Mouse (Mus musculus) hindbrain, embryonic 14.5 days (tissue): ENCODE measurements around the gene Ifna11. TPM values are rescaled to one million over a fixed set of nuclear protein-coding genes. Genes with fewer than 3 reads are reported as not detected.
"Not testable (repeated sequence)": the region's sequence is repeated elsewhere in the genome, so short reads cannot be mapped to it uniquely, and the experiment has no call there.

Source experiments
- ATAC-seq: fragments of 200-750 bp; cut with Nextera tagmentation; 2 replicates; pipeline ENCODE4 v1.8.0; 2017; ENCODE audit warnings: moderate number of reproducible peaks, mild to moderate bottlenecking, moderate TSS enrichment, moderate library complexity; ENCODE audit not compliant: low FRiP score
- DNase-seq: peaks from one replicate; pipeline ENCODE4 v3.0.0-alpha.2; 2015; ENCODE audit warnings: low spot score
- H3K27ac ChIP-seq: fragments of 300-500 bp; sonication (generic); 2 replicates; pipeline ENCODE4 v1.5.1; 2014; ENCODE audit warnings: mild to moderate bottlenecking, moderate library complexity
- H3K27me3 ChIP-seq: fragments of 300-500 bp; sonication (generic); 2 replicates; pipeline ENCODE4 v1.6.1; 2014; ENCODE audit warnings: mild to moderate bottlenecking, low read length, mixed read lengths; ENCODE audit not compliant: control insufficient read depth, insufficient read depth
- H3K36me3 ChIP-seq: fragments of 300-500 bp; sonication (generic); replicated peaks from 2 replicates; pipeline ENCODE4 v1.6.1; 2014; ENCODE audit not compliant: control insufficient read depth, insufficient read depth
- H3K4me1 ChIP-seq: fragments of 300-500 bp; sonication (generic); replicated peaks from 2 replicates; pipeline ENCODE4 v1.6.1; 2014; ENCODE audit warnings: antibody characterized with exemption, low read length, mixed read lengths; ENCODE audit not compliant: control insufficient read depth, insufficient read depth
- H3K4me2 ChIP-seq: fragments of 300-500 bp; sonication (generic); replicated peaks from 2 replicates; pipeline ENCODE4 v1.6.1; 2014; ENCODE audit warnings: mild to moderate bottlenecking, moderate library complexity
- H3K4me3 ChIP-seq: fragments of 300-500 bp; sonication (generic); replicated peaks from 2 replicates; pipeline ENCODE4 v1.5.1; 2014; ENCODE audit warnings: mild to moderate bottlenecking, low read length
- H3K9ac ChIP-seq: fragments of 300-500 bp; sonication (generic); 2 replicates; pipeline ENCODE4 v1.6.1; 2014
- H3K9me3 ChIP-seq: fragments of 300-500 bp; sonication (generic); 2 replicates; pipeline ENCODE4 v1.6.1; 2016; ENCODE audit warnings: low read length; ENCODE audit not compliant: control insufficient read depth
- WGBS: fragments of 180-500 bp; shearing (Covaris S2); extraction: QIAGEN DNeasy Blood & Tissue Kit; methylation state at CpG from one replicate; pipeline ENCODE4 v1.1.7; 2014; 5-methylcytosine and 5-hydroxymethylcytosine counted together
- polyA plus RNA-seq: library from polyadenylated mRNA; unstranded; fragments of >200 nt; fragmentation: Nextera tagmentation; extraction: Ambion mirVana; gene quantifications from 2 replicates; pipeline ENCODE4 v1.2.1, GENCODE M21; 2014

Gene Ifna11
- not detected in 2 replicates for polyA plus RNA-seq

DNA sequence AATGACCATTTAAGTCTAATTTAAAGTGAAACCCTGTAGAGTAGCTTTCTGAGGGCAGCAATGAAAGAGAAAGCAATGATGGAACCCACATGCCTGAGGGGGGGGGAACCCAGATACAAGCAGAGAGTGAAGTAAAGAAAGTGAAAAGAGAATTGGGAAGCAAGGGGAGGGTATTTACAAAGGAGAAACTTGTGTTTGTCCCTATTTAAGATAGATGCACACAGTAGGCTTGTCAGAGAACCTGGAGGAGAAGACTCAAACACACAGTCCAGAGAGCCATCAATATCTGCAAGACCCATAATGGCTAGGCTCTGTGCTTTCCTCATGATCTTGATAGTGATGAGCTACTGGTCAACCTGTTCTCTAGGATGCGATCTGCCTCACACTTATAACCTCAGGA is at the start of gene Ifna11:
Ifna11 (plus strand) TSS at position 301 of the 400 bp plus-strand sequence.
- Histone ChIP-seq H3K27me3 (no peaks in the 10 kb centered on the region), H3K4me2 (no peak within 1 kb of the TSS), H3K9ac (no peak within 1 kb of the TSS), H3K9me3 (no peaks in the 10 kb centered on the region), H3K4me3 (no peak within 1 kb of the TSS), H3K27ac (no peak within 1 kb of the TSS), H3K4me1 (no peaks in the 10 kb centered on the region), H3K36me3 (no peaks in the 10 kb centered on the region)
- DNase-seq (no peak), ATAC-seq (no peak)
- 88% methylated on average over 1 of the region's 1 CpGs for WGBS

DNA sequence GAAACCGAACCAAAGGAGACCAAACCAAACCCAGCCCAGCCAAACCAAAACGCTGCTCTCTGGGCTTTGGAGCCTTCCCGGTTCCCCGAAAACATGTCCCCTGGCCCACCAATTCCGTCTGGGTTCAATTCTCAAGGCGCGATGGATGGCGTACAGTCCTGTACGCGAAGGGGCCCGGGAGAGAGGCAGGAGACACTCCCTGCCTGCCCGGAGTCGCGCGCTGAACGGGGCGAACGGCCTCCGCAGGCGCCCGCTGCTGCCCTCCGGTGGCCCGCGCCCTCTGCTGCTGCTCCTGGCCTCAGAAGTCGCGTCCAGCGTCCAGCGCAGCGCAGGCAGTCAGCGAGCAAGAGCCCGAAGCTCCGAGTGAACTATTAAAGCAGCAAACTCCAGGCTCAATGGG is 46.2 kb upstream of the Ifna11 start, which contains the start of gene Gm13290:
Gm13290 (plus strand) TSS at position 301 of the 400 bp plus-strand sequence.
- not testable (repeated sequence) for H3K9ac ChIP-seq, DNase-seq, H3K36me3 ChIP-seq, ATAC-seq, H3K27me3 ChIP-seq, H3K4me3 ChIP-seq, H3K4me2 ChIP-seq, H3K4me1 ChIP-seq, H3K9me3 ChIP-seq, H3K27ac ChIP-seq
- WGBS: no CpG with 5 or more reads among the region's 32 CpGs

- WGBS: no CpG with 5 or more reads among the region's 29 CpGs
- H3K4me2 ChIP-seq, H3K27ac ChIP-seq, H3K4me1 ChIP-seq, H3K9me3 ChIP-seq, ATAC-seq, DNase-seq, H3K27me3 ChIP-seq, H3K4me3 ChIP-seq, H3K9ac ChIP-seq, H3K36me3 ChIP-seq: not testable (repeated sequence)
Measured at GRCm38 (mm10) chr4:88776622-88777021, 43.1 kb upstream of the Ifna11 start, which contains the start of gene Gm13289. Gm13289 (plus strand) TSS chr4:88776922.

DNA sequence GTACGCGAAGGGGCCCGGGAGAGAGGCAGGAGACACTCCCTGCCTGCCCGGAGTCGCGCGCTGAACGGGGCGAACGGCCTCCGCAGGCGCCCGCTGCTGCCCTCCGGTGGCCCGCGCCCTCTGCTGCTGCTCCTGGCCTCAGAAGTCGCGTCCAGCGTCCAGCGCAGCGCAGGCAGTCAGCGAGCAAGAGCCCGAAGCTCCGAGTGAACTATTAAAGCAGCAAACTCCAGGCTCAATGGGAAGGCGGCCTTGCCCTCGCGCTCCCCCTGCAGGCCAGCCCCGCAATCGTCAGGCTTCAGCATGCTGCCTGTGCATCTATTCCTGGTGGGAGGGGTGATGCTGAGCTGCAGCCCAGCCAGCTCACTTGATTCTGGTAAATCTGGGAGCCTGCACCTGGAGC is 40.2 kb upstream of the Ifna11 start, which contains the start of gene Gm13272:
Gm13272 (plus strand) TSS at position 301 of the 400 bp plus-strand sequence.
- not testable (repeated sequence) for H3K4me3 ChIP-seq, H3K4me1 ChIP-seq, DNase-seq, H3K36me3 ChIP-seq, H3K27ac ChIP-seq, H3K4me2 ChIP-seq, H3K9me3 ChIP-seq, H3K9ac ChIP-seq, ATAC-seq, H3K27me3 ChIP-seq
- WGBS: no CpG with 5 or more reads among the region's 29 CpGs

DNA sequence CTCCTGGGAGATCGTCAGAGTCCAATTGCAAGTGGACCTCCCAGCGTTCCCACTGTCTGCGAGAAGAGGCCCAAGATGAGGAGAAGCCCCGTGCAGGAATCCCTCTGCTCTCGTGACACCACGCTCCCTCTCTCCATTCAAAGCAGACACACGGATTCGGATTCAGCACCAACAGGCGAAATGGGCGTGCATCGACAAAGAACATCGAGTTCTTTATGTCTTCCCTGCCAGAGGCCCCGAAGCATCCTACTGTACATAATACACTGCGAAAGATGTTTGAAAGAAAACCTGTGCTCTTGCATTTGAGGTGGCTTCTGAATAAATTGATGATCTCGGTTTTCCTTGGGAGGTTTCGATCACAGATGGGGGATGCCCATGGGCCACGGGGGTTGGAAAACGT is 39.4 kb upstream of the Ifna11 start:
- ATAC-seq, DNase-seq, H3K36me3 ChIP-seq, H3K4me1 ChIP-seq, H3K9me3 ChIP-seq, H3K27me3 ChIP-seq, H3K9ac ChIP-seq, H3K4me3 ChIP-seq, H3K27ac ChIP-seq, H3K4me2 ChIP-seq: not testable (repeated sequence)
- WGBS: 45% methylated on average over 12 of the region's 18 CpGs

GRCm38 (mm10) chr4:88781831-88782230 is 37.9 kb upstream of the Ifna11 start, which contains the start of gene Ifnz:
Ifnz (plus strand) TSS chr4:88782131.
- H3K4me2 ChIP-seq: peak within 1 kb of the TSS; percentile 40
- not testable (repeated sequence) for H3K27ac ChIP-seq, DNase-seq, ATAC-seq, H3K9me3 ChIP-seq, H3K27me3 ChIP-seq, H3K36me3 ChIP-seq, H3K9ac ChIP-seq, H3K4me1 ChIP-seq, H3K4me3 ChIP-seq
- WGBS: 20% methylated on average over 4 of the region's 7 CpGs

DNA sequence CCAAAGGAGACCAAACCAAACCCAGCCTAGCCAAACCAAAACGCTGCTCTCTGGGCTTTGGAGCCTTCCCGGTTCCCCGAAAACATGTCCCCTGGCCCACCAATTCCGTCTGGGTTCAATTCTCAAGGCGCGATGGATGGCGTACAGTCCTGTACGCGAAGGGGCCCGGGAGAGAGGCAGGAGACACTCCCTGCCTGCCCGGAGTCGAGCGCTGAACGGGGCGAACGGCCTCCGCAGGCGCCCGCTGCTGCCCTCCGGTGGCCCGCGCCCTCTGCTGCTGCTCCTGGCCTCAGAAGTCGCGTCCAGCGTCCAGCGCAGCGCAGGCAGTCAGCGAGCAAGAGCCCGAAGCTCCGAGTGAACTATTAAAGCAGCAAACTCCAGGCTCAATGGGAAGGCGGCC is 37.4 kb upstream of the Ifna11 start:
- not testable (repeated sequence) for H3K4me1 ChIP-seq, H3K4me3 ChIP-seq, ATAC-seq, H3K36me3 ChIP-seq, H3K9ac ChIP-seq, H3K27ac ChIP-seq, H3K9me3 ChIP-seq, H3K27me3 ChIP-seq, DNase-seq
- WGBS: no CpG with 5 or more reads among the region's 31 CpGs
- H3K4me2 ChIP-seq: peak overlapping the region; percentile 40

GRCm38 (mm10) chr4:88785409-88785808 is 34.4 kb upstream of the Ifna11 start, which contains the start of gene Gm13276:
Gm13276 (plus strand) TSS chr4:88785709.
- H3K9ac ChIP-seq, H3K27me3 ChIP-seq, H3K9me3 ChIP-seq, H3K4me1 ChIP-seq, H3K4me3 ChIP-seq, ATAC-seq, H3K36me3 ChIP-seq, H3K4me2 ChIP-seq, DNase-seq, H3K27ac ChIP-seq: not testable (repeated sequence)
- no CpG with 5 or more reads among the region's 27 CpGs for WGBS

DNA sequence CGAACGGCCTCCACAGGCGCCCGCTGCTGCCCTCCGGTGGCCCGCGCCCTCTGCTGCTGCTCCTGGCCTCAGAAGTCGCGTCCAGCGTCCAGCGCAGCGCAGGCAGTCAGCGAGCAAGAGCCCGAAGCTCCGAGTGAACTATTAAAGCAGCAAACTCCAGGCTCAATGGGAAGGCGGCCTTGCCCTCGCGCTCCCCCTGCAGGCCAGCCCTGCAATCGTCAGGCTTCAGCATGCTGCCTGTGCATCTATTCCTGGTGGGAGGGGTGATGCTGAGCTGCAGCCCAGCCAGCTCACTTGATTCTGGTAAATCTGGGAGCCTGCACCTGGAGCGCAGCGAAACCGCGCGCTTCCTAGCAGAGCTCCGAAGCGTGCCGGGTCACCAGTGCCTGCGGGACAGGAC is 31.4 kb upstream of the Ifna11 start, which contains the start of gene Gm13277:
Gm13277 (plus strand) TSS at position 231 of the 400 bp plus-strand sequence.
- not testable (repeated sequence) for H3K4me2 ChIP-seq, H3K9me3 ChIP-seq, DNase-seq, H3K4me3 ChIP-seq, H3K36me3 ChIP-seq, H3K27ac ChIP-seq, H3K4me1 ChIP-seq, H3K9ac ChIP-seq, ATAC-seq, H3K27me3 ChIP-seq
- 0% methylated on average over 4 of the region's 28 CpGs for WGBS

DNA sequence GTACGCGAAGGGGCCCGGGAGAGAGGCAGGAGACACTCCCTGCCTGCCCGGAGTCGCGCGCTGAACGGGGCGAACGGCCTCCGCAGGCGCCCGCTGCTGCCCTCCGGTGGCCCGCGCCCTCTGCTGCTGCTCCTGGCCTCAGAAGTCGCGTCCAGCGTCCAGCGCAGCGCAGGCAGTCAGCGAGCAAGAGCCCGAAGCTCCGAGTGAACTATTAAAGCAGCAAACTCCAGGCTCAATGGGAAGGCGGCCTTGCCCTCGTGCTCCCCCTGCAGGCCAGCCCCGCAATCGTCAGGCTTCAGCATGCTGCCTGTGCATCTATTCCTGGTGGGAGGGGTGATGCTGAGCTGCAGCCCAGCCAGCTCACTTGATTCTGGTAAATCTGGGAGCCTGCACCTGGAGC is 28.5 kb upstream of the Ifna11 start, which contains the start of gene Gm13278:
Gm13278 (plus strand) TSS at position 301 of the 400 bp plus-strand sequence.
- not testable (repeated sequence) for H3K9me3 ChIP-seq, H3K9ac ChIP-seq, H3K36me3 ChIP-seq, ATAC-seq, H3K27ac ChIP-seq, H3K4me2 ChIP-seq, H3K4me3 ChIP-seq, DNase-seq, H3K4me1 ChIP-seq, H3K27me3 ChIP-seq
- no CpG with 5 or more reads among the region's 28 CpGs for WGBS
